Mouse (Mus musculus): Measurements from ENCODE around the gene Plod3.

DNA sequence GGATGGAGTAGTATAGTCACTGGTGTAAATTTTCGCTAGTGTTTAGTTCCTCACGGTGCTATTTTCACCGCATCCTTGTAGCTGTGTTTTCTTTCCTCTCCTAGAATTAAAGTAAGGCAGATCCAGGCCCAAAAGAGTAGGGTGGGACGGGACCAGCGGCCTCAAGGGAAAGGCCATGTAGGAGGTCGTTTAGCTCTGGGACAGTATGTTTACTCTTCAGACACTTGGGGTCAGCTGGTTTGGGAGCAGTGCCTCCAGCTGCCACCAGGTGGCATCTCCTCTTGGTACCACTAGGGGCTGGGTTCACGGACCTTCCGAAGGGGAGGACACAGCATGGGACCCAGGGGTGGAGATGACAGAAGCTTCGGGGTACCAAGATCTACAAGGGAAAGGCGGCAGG is 24.3 kb upstream of the Plod3 start:
- peak; percentile 95 for TF ChIP-seq CTCF (IDR thresholded peaks at IDR 0.05; ENCODE audit: low read depth)
- TF ChIP-seq EP300 (optimal IDR thresholded peaks at IDR 0.05): no peak

All from stomach, postnatal 0 days (tissue).